Mouse (Mus musculus) E14TG2a.4 (cell line): ENCODE results near the gene Tjp2.

Experiments
- CTCF ChIP-seq: conservative IDR thresholded peaks from 2 replicates; pipeline ENCODE4 v1.5.1; 2014; ENCODE audit warnings: low read length
- POU5F1 ChIP-seq: IDR thresholded peaks from 2 replicates; pipeline ENCODE4 v1.6.1; 2014; ENCODE audit warnings: low read length, borderline replicate concordance

- no peak for TF ChIP-seq CTCF
- TF ChIP-seq POU5F1 = no peak
These were observed 26.0 kb downstream of the Tjp2 start for GRCm38 (mm10) chr19:24198676-24199303.
